Mouse (Mus musculus) stomach, embryonic 14.5 days (tissue): ENCODE measurements around the gene Ambp. TPM values are rescaled to one million over a fixed set of nuclear protein-coding genes. Genes with fewer than 3 reads are reported as not detected.

Source experiments
- ATAC-seq: fragments of 200-750 bp; cut with Nextera tagmentation; 2 replicates; pipeline ENCODE4 v1.8.0; 2017; ENCODE audit warnings: low read depth, moderate TSS enrichment; ENCODE audit not compliant: insufficient number of reproducible peaks, insufficient read depth, low FRiP score
- H3K27ac ChIP-seq: fragments of 300-500 bp; sonication (generic); 2 replicates; pipeline ENCODE4 v1.5.1; 2014; ENCODE audit warnings: mild to moderate bottlenecking, low read length, moderate library complexity, mixed read lengths
- H3K27me3 ChIP-seq: fragments of 300-500 bp; sonication (generic); 2 replicates; pipeline ENCODE4 v1.6.1; 2014; ENCODE audit warnings: low read length, control low read depth, mixed read lengths; ENCODE audit not compliant: control insufficient read depth, insufficient read depth
- H3K36me3 ChIP-seq: fragments of 300-500 bp; sonication (generic); 2 replicates; pipeline ENCODE4 v1.6.1; 2014; ENCODE audit warnings: mild to moderate bottlenecking, control low read depth, low read length, moderate library complexity, mixed read lengths; ENCODE audit not compliant: control insufficient read depth, insufficient read depth
- H3K4me1 ChIP-seq: fragments of 300-500 bp; sonication (generic); 2 replicates; pipeline ENCODE4 v1.6.1; 2014; ENCODE audit warnings: low read length, control low read depth, mixed read lengths; ENCODE audit not compliant: control insufficient read depth, insufficient read depth
- H3K4me2 ChIP-seq: fragments of 300-500 bp; sonication (generic); replicated peaks from 2 replicates; pipeline ENCODE4 v1.6.1; 2014; ENCODE audit warnings: low read depth, low read length, control low read depth
- H3K4me3 ChIP-seq: fragments of 300-500 bp; sonication (generic); 2 replicates; pipeline ENCODE4 v1.5.1; 2014; ENCODE audit warnings: low read depth, low read length, control low read depth
- H3K9ac ChIP-seq: fragments of 300-500 bp; sonication (generic); replicated peaks from 2 replicates; pipeline ENCODE4 v1.6.1; 2014; ENCODE audit warnings: low read depth, mild to moderate bottlenecking, control low read depth, low read length, moderate library complexity, mixed read lengths
- H3K9me3 ChIP-seq: fragments of 300-500 bp; sonication (generic); 2 replicates; pipeline ENCODE4 v1.6.1; 2016; ENCODE audit warnings: low read depth, low read length, control low read depth; ENCODE audit not compliant: control insufficient read depth
- WGBS: fragments of 180-500 bp; shearing (Covaris S2); extraction: QIAGEN DNeasy Blood & Tissue Kit; methylation state at CpG from one replicate; pipeline ENCODE4 v1.1.7; 2014; 5-methylcytosine and 5-hydroxymethylcytosine counted together
- polyA plus RNA-seq: library from polyadenylated mRNA; unstranded; fragments of >200 nt; fragmentation: Nextera tagmentation; extraction: Ambion mirVana; gene quantifications from 2 replicates; pipeline ENCODE4 v1.2.1, GENCODE M21; 2014

Ambp gene
- polyA plus RNA-seq, 1 experiment from 2014 or later, result 33.0 TPM

DNA sequence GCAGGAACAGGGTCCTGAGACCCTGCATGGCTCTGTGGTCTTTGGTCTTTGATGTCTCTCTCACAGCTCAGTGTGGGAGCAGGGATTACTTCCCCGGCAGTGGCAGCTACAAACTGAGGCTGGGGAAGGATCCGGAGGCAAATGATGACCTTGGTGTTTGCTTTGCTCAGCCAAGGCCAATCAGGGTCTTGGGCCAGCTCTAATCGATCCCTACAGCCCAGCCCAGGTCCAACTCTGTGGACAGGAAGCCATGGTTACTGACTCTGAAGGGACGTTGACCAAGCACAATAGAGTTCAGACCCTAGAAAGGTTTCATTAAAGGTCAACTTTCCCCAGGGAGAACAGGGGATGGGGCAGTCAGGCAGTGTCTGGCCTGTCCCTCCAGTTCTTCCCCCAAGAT, 571 bp downstream of the Ambp start:
- Histone ChIP-seq H3K9me3 (no peaks in the 10 kb centered on the region), H3K36me3 (no peaks in the 10 kb centered on the region), H3K4me3 (no peak overlapping the region), H3K27me3 (no peaks in the 10 kb centered on the region), H3K27ac (no peak overlapping the region), H3K4me1 (no peaks in the 10 kb centered on the region), H3K9ac (no peak overlapping the region), H3K4me2 (no peak overlapping the region)
- WGBS, result 34% methylated on average over 4 of the region's 4 CpGs
- no peak for ATAC-seq

DNA sequence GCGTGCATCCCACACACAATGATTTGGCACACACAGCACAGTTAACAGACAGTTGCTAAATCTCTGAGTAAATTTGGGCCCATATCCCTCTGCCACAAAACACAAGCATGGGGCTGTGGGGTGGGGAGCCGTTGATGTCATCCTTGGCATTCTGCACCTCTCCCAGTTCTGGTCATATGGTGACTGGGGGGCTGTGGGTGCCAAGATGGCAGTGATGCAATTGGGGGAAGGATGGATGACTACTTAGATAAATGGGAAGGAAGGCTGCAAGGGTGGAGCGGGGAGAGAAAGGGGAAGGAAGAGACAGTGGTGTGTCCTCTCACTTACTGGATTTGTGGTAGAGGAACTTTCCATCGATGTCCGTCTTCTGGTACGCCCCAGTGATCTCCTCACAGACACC, 3.5 kb downstream of the Ambp start:
- H3K36me3 ChIP-seq, result no peaks in the 10 kb centered on the region
- H3K4me1 ChIP-seq, result no peaks in the 10 kb centered on the region
- 92% methylated on average over 6 of the region's 6 CpGs for WGBS

DNA sequence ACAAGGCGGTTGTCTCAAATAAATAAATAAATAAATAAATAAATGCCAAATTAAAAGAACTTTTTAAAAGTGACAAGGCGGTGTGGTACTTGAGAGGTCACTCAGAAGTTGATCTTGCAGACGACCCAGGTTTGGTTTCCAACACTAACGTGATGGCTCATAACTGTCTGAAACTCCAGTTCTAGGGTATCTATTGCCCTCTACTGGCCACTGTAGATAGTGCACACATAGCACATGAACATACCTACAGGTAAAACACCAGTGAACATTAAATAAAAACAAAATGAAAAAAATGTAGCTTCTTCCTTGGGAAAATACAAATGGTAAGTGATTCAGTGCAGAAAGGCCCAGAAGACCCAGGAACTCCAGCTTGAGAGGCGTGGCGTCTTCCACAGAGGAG, 7.3 kb downstream of the Ambp start:
- Histone ChIP-seq H3K36me3 (no peaks in the 10 kb centered on the region), H3K4me3 (no peak overlapping the region), H3K4me2 (no peak overlapping the region), H3K4me1 (no peaks in the 10 kb centered on the region), H3K27ac (no peak overlapping the region), H3K9ac (no peak overlapping the region), H3K27me3 (no peaks in the 10 kb centered on the region), H3K9me3 (peaks cover 7% of the 10 kb centered on the region; the same call in 1 of the 2 replicates)
- ATAC-seq, result no peak
- 90% methylated on average over 6 of the region's 6 CpGs for WGBS

More for the DNA sequence above, 3.5 kb downstream of the Ambp start:
- no peak overlapping the region for H3K4me2 ChIP-seq
- no peaks in the 10 kb centered on the region for H3K27me3 ChIP-seq
- H3K9ac ChIP-seq, result no peak overlapping the region
- ATAC-seq, result no peak
- no peak overlapping the region for H3K27ac ChIP-seq
- peaks cover 6% of the 10 kb centered on the region; the same call in 1 of the 2 replicates for H3K9me3 ChIP-seq
- H3K4me3 ChIP-seq, result no peak overlapping the region

DNA sequence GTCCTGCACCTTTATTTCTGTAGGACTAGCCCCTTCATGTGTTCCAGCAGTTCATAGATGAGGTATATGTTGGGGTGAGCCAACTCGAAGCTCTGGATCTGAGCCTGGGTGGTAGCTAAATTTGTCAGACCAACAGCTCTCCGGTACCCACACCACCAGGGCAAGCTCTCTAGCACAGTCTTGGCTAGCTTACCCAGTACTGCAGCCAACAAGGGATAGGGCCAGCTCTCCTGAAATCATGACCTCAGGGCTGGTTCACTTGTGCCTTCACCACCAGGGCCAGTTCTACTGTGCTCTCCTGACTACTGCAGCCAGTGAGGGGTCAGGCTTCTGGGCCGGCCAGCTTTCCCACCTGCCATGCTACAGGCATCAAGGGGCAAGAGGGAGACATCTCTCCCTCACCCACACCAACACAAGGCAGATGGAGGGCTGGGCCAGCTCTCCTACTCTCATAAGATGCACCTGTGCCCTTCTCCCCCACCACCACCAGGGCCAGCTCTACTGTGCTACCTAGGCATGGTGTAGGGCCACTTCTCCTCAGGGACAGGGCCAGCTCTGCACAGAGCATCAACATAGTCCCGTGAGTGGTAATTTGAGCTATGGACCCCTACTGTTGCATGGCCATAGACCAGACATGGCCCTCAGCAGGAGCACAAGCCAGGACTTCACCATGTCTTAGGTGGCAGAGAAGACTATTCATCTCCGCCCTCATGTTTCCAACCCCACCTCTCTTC, 24.5 kb downstream of the Ambp start:
- H3K9ac ChIP-seq, result no peak overlapping the region
- H3K4me1 ChIP-seq, result no peaks in the 10 kb centered on the region
- ATAC-seq, result 0 out of 2 replicates have a peak, but pooled peaks have one; percentile 15
- H3K27ac ChIP-seq, result no peak overlapping the region
- 93% methylated on average over 5 of the region's 5 CpGs for WGBS
- H3K36me3 ChIP-seq, result peaks cover 19% of the 10 kb centered on the region
- no peaks in the 10 kb centered on the region for H3K27me3 ChIP-seq
- no peak overlapping the region for H3K4me3 ChIP-seq
- no peak overlapping the region for H3K4me2 ChIP-seq
- H3K9me3 ChIP-seq, result no peaks in the 10 kb centered on the region

DNA sequence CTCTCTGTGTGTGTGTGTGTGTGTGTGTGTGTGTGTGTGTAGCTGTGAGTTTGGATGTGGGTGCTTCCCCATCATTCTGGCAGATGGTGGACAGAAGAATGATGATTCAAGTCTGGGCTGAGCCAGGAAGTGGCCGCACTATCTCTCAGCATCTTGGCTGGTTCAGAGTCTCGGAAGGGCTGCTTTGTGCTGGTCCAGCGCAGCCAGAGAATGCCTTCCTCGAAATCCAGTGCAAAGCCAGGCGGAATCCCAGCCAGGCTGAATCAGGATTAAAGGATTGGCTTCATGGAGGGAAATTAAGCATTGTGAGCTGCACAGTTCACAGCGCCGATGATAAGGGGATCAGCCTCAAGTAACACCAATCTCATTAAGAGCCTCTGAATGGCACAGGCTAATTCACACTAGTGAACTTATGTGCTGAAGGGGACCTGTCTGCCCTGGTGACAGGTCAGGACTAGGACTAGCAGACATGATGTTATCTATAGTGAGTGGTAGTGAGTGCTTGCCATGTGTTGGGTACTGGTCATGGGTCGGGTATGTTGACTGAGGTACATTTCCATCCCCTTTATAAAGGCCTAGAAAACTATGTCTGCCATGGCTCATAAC, 29.6 kb downstream of the Ambp start:
- ATAC-seq, result no peak
- H3K4me1 ChIP-seq, result no peaks in the 10 kb centered on the region
- no peaks in the 10 kb centered on the region for H3K27me3 ChIP-seq
- H3K4me2 ChIP-seq, result no peak overlapping the region
- H3K27ac ChIP-seq, result no peak overlapping the region
- 0 out of 2 replicates have a peak, but pooled peaks cover 2% of the 10 kb centered on the region for H3K9me3 ChIP-seq
- H3K9ac ChIP-seq, result no peak overlapping the region
- peaks cover 22% of the 10 kb centered on the region for H3K36me3 ChIP-seq
- no peak overlapping the region for H3K4me3 ChIP-seq
- WGBS, result 91% methylated on average over 8 of the region's 8 CpGs

DNA sequence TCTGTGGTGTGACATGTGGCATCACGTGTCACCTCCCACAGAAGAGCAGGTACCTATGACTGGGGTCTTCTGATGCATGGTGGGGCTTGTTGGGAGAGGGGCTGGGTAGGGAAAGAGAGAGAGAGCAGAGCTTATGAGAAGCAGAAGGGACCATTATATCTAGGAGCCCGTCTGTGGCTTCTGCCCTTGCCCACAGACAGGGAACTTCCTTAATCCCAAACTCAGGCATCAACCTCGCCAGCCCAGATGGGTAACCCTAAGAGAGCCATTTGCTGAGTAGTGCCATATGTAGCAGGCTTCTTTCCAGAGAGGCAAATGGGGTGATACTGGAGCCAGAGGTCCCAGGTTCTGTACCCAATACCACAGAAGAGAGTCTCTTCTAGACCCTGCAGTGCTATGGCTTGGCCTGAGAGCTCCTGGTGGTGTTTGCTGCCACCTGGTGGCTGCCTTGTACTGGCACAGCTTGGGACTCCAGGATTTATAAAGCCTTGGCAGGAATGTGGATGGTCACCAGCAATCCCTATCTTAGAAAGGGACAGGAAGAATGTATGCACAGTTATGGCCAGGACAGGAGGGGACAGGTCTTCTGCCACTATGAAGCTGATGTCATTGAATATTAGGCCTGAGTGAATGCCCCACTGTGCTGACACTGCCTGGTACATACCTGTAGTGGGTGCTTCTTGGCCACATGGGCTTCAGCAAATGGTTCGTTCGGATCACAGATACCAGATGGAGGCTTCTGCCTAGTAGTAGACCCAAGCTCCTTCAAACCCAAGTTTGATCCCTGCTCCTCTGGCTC, 35.8 kb downstream of the Ambp start:
- Histone ChIP-seq H3K4me3 (no peak overlapping the region), H3K27me3 (no peaks in the 10 kb centered on the region), H3K9ac (no peak overlapping the region), H3K27ac (no peak overlapping the region), H3K4me1 (no peaks in the 10 kb centered on the region), H3K9me3 (0 out of 2 replicates have a peak, but pooled peaks cover 2% of the 10 kb centered on the region), H3K36me3 (peaks cover 24% of the 10 kb centered on the region), H3K4me2 (no peak overlapping the region)
- peak; percentile 81; the same call in 1 of the 2 replicates for ATAC-seq
- WGBS, result 85% methylated on average over 5 of the region's 5 CpGs

DNA sequence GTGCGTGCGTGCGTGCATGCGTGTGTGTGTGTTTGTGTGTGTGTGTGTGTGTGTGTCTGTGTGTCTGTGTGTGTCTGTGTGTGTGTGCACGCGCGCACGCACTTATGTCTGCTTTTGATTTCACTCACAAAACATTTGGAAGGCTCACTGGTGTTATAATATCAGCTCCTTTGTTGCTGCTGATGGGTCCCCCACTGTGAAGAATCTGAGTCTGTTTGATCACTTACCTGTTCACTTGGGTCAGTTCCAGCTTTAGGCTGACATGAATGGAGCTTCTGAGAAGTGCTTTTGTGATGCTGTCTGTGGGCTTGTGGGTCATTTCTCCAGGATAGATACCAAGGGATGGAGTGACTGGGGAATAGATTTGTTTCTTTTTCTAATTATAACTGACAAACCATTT, 48.9 kb downstream of the Ambp start:
- H3K4me2 ChIP-seq, result no peak overlapping the region
- no peak overlapping the region for H3K27ac ChIP-seq
- H3K9ac ChIP-seq, result no peak overlapping the region
- H3K4me3 ChIP-seq, result no peak overlapping the region
- 97% methylated on average over 8 of the region's 8 CpGs for WGBS
- ATAC-seq, result no peak
- no peaks in the 10 kb centered on the region for H3K4me1 ChIP-seq
- H3K27me3 ChIP-seq, result no peaks in the 10 kb centered on the region
- H3K36me3 ChIP-seq, result peaks cover 17% of the 10 kb centered on the region; the same call in 1 of the 2 replicates
- H3K9me3 ChIP-seq, result no peaks in the 10 kb centered on the region

DNA sequence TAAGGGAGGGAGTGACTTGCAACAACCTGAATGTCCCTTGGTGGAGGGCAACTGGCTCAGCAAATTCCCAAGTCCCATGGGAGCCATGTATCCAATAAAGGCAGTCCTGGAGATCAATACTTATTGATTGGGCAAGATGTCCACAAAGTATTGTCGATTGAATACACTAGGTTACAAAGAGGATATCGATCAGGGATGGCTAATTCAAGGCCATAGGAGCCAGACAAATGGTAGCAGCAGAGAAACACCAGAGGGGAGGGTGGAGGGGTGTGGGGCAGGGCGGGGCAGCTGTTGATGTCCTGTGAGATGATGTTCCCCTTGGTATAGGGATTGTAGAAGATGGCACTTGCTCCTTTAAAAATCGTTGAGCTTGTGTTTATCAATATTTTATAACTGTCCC, 52.6 kb downstream of the Ambp start:
- peaks cover 37% of the 10 kb centered on the region for H3K36me3 ChIP-seq
- no peaks in the 10 kb centered on the region for H3K9me3 ChIP-seq
- no peak for ATAC-seq
- no peak overlapping the region for H3K4me2 ChIP-seq
- no peak overlapping the region for H3K4me3 ChIP-seq
- H3K27me3 ChIP-seq, result no peaks in the 10 kb centered on the region
- WGBS, result 84% methylated on average over 4 of the region's 4 CpGs
- H3K4me1 ChIP-seq, result no peaks in the 10 kb centered on the region
- H3K27ac ChIP-seq, result no peak overlapping the region
- H3K9ac ChIP-seq, result no peak overlapping the region
